Mouse (Mus musculus) T-cell, adult 66 days (primary cell): ENCODE measurements around the gene Bcl2a1a. TPM values are rescaled to one million over a fixed set of nuclear protein-coding genes. Genes with fewer than 3 reads are reported as not detected.

Experiments used
- total RNA-seq, 2 experiments: library from RNA; stranded (reverse); gene quantifications; 3 replicates in 1 of 2; 4 replicates in 1 of 2; pipeline ENCODE4 v1.2.4; 2023

Gene Bcl2a1a
- 10 to 100 TPM; 21.1 to 25.0 TPM for total RNA-seq

GRCm38 (mm10) chr9:88956670-88957153 lies at the start of gene Bcl2a1a:
Bcl2a1a (plus strand) TSS chr9:88956900.

Other genes with a start within 250 kb of the Bcl2a1a start
- 10 to 100 TPM; 50.0 to 57.7 TPM for gene Mthfsl, start 236.6 kb upstream of the Bcl2a1a start, total RNA-seq
- gene Bcl2a1d, start 225.0 kb upstream of the Bcl2a1a start, total RNA-seq = 10 to 100 TPM; 10.1 to 16.0 TPM
- gene Trim43c, start 117.7 kb upstream of the Bcl2a1a start, total RNA-seq = not detected
- gene Trim43b, start 135.9 kb downstream of the Bcl2a1a start, total RNA-seq = not detected
- gene Bcl2a1b, start 242.3 kb downstream of the Bcl2a1a start, total RNA-seq = 10 to 100 TPM; 28.4 to 43.2 TPM
- 1 to 10 TPM in 1 of 2 experiments, not detected in 1; 4.8 TPM for gene Gm29094, start 242.5 kb downstream of the Bcl2a1a start, total RNA-seq